Mouse (Mus musculus) frontal cortex, adult 2 months (tissue): ENCODE data around the gene Olfr998. TPM values are rescaled to one million over a fixed set of nuclear protein-coding genes. Genes with fewer than 3 reads are reported as not detected.
A peak's percentile ranks its signal among the peaks of the same experiment; 100 is the strongest.
"Not testable (repeated sequence)": the region's sequence is repeated elsewhere in the genome, so short reads cannot be mapped to it uniquely, and the experiment has no call there.

Source experiments
- DNase-seq, 2 experiments: peaks; one replicate each; pipeline ENCODE4 v3.0.0; 2022; ENCODE audit warnings: low spot score in 1 of 2; ENCODE audit errors: extremely low spot score in 1 of 2
- polyA plus RNA-seq: library from polyadenylated mRNA; depleted of rRNA; stranded (reverse); fragments of >200 nt; gene quantifications from 2 replicates; pipeline ENCODE4 v1.2.3, GENCODE M21; 2012; rRNA removed

Gene Olfr998
- not detected in 2 replicates for polyA plus RNA-seq

GRCm38 (mm10) chr2:85588648-85589047, at the start of gene Olfr998:
TSS of gene Olfr998 (plus strand) at chr2:85588948.
- not testable (repeated sequence) for DNase-seq

GRCm38 (mm10) chr2:85554806-85555205, 33.9 kb upstream of the Olfr998 start:
- DNase-seq, result no peak

GRCm38 (mm10) chr2:85560226-85560625, 28.5 kb upstream of the Olfr998 start:
- peak in 1 of 2 experiments; percentile 4 for DNase-seq

GRCm38 (mm10) chr2:85561187-85561586, 27.6 kb upstream of the Olfr998 start:
- DNase-seq, result peak; percentile 4 to 77

GRCm38 (mm10) chr2:85578915-85579314, 9.8 kb upstream of the Olfr998 start, which contains the start of gene Olfr996:
TSS of gene Olfr996 (plus strand) at chr2:85579215.
- no peak for DNase-seq

- no peak for DNase-seq
Observed at GRCm38 (mm10) chr2:85611803-85612202, 23.1 kb downstream of the Olfr998 start, which contains the start of gene Olfr1000. TSS of gene Olfr1000 (minus strand) at chr2:85611903.

Other genes starting within 250 kb of the Olfr998 start
- gene Olfr987, start 249.6 kb upstream of the Olfr998 start, polyA plus RNA-seq, result 0.06 and 0.08 TPM in 2 replicates
- gene Olfr988, start 225.7 kb upstream of the Olfr998 start, polyA plus RNA-seq, result not detected in 2 replicates
- not detected in 2 replicates for gene Olfr992, start 179.5 kb upstream of the Olfr998 start, polyA plus RNA-seq
- not detected in 2 replicates for gene Olfr993, start 174.1 kb upstream of the Olfr998 start, polyA plus RNA-seq
- 0.12 and 0.19 TPM in 2 replicates for gene Olfr994, start 152.5 kb upstream of the Olfr998 start, polyA plus RNA-seq
- gene Olfr995, start 145.3 kb upstream of the Olfr998 start, polyA plus RNA-seq, result not detected in 2 replicates
- gene 4833423E24Rik, start 69.9 kb upstream of the Olfr998 start, polyA plus RNA-seq, result not detected in 2 replicates
- gene Olfr996, start 9.7 kb upstream of the Olfr998 start, polyA plus RNA-seq, result not detected in 2 replicates
- gene Olfr1000, start 23.0 kb downstream of the Olfr998 start, polyA plus RNA-seq, result not detected in 2 replicates
- not detected in 2 replicates for gene Olfr1002, start 61.8 kb downstream of the Olfr998 start, polyA plus RNA-seq
- gene Olfr154, start 75.5 kb downstream of the Olfr998 start, polyA plus RNA-seq, result not detected in 2 replicates
- gene Olfr1006, start 89.8 kb downstream of the Olfr998 start, polyA plus RNA-seq, result not detected in 2 replicates
- not detected in 2 replicates for gene Olfr1008, start 100.5 kb downstream of the Olfr998 start, polyA plus RNA-seq
- 0.06 TPM in 1 of 2 replicates, not detected in the other for gene Olfr1009, start 126.5 kb downstream of the Olfr998 start, polyA plus RNA-seq
- gene Olfr1012, start 173.8 kb downstream of the Olfr998 start, polyA plus RNA-seq, result not detected in 2 replicates
- 0.10 TPM in 1 of 2 replicates, not detected in the other for gene Olfr1013, start 178.2 kb downstream of the Olfr998 start, polyA plus RNA-seq
- gene Olfr1014, start 183.8 kb downstream of the Olfr998 start, polyA plus RNA-seq, result not detected in 2 replicates
- not detected in 2 replicates for gene Olfr1015, start 193.1 kb downstream of the Olfr998 start, polyA plus RNA-seq
- gene Olfr1016, start 213.6 kb downstream of the Olfr998 start, polyA plus RNA-seq, result not detected in 2 replicates
- gene Olfr1018, start 229.5 kb downstream of the Olfr998 start, polyA plus RNA-seq, result 0.27 TPM in 1 of 2 replicates, not detected in the other